Mouse (Mus musculus) common myeloid progenitor, adult 5-6 weeks (primary cell): ENCODE data around the gene Mrps12. TPM values are rescaled to one million over a fixed set of nuclear protein-coding genes. Genes with fewer than 3 reads are reported as not detected.
A peak's percentile ranks its signal among the peaks of the same experiment; 100 is the strongest.
"Not testable (repeated sequence)": the region's sequence is repeated elsewhere in the genome, so short reads cannot be mapped to it uniquely, and the experiment has no call there.

Experiments
- ATAC-seq: replicated peaks from 2 replicates; pipeline ENCODE4 v1.8.0; 2016; ENCODE audit warnings: low read depth, mild to moderate bottlenecking, moderate TSS enrichment, inconsistent platforms; ENCODE audit not compliant: poor library complexity, severe bottlenecking
- total RNA-seq: library from RNA; stranded (forward); fragments of 200-1000, 187-1606 nt; gene quantifications from 2 replicates; pipeline ENCODE4 v1.2.3, GENCODE M21; 2017

Mrps12 gene
- total RNA-seq, 1 experiment from 2014 or later: 42.2 TPM

- no peak for ATAC-seq
Measured at GRCm38 (mm10) chr7:28715598-28715997, 26.0 kb downstream of the Mrps12 start.

DNA sequence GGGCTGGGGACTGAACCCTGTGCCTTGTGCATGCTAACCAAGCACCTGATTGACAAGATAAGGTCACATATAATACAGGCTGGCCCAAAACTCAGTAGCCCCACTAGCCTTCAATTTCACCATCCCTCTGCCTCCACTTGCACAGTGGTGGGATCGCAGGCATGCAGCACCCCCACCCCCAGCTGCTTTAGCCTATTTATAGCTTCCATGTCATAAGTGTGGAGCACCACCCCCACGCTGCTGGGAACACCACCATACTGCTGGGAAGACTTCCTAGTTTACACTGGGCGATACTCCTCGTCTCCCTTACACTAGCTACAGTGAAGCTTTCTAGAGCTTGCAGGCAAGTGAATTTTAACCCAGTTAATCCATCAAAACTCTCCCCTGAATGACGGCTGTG, 27.0 kb downstream of the Mrps12 start:
- no peak for ATAC-seq

- ATAC-seq: no peak
Measured at GRCm38 (mm10) chr7:28710962-28711361, 30.7 kb downstream of the Mrps12 start.

- ATAC-seq: 0 out of 2 replicates have a peak, but pooled peaks have one; percentile 22
Measured at GRCm38 (mm10) chr7:28709454-28709853, 32.2 kb downstream of the Mrps12 start.

GRCm38 (mm10) chr7:28702601-28703143, 38.9 kb downstream of the Mrps12 start:
- ATAC-seq: peak; percentile 58

- not testable (repeated sequence) for ATAC-seq
Measured at GRCm38 (mm10) chr7:28701306-28701705, 40.3 kb downstream of the Mrps12 start.

- no peak for ATAC-seq
Measured at GRCm38 (mm10) chr7:28700269-28700668, 41.4 kb downstream of the Mrps12 start.

- ATAC-seq: no peak
Measured at GRCm38 (mm10) chr7:28697277-28697676, 44.3 kb downstream of the Mrps12 start.

DNA sequence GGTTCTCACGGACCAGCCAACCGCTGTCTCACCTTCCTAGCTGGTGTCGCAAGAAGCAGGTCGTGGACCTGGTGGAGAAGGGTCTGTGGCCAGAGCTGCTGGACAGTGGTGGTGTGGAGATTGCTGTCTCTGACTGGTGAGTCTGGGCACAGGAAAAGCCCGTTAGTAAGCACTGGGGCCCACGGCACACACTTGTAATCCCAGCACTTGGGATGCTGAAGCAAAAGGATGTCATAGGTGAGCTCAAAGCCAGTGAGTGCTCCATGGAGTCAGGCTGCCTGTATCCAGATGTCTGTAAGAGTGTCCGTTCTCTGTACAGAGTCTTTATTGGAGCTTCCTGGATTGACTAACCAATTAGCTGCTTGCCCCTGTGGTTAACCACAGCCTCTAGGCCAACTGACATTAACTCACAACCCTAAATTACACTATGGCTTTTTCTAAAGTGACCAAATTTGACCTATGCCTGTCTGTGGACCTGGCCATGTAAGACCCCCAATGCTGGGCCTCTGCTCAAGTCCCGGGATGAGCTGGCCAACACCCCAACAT, 46.6 kb downstream of the Mrps12 start:
- ATAC-seq: peak; percentile 43; the same call in 1 of the 2 replicates

GRCm38 (mm10) chr7:28694423-28694822, 47.2 kb downstream of the Mrps12 start:
- no peak for ATAC-seq

- peak; percentile 77 for ATAC-seq
Measured at GRCm38 (mm10) chr7:28693321-28693966, 48.2 kb downstream of the Mrps12 start.

DNA sequence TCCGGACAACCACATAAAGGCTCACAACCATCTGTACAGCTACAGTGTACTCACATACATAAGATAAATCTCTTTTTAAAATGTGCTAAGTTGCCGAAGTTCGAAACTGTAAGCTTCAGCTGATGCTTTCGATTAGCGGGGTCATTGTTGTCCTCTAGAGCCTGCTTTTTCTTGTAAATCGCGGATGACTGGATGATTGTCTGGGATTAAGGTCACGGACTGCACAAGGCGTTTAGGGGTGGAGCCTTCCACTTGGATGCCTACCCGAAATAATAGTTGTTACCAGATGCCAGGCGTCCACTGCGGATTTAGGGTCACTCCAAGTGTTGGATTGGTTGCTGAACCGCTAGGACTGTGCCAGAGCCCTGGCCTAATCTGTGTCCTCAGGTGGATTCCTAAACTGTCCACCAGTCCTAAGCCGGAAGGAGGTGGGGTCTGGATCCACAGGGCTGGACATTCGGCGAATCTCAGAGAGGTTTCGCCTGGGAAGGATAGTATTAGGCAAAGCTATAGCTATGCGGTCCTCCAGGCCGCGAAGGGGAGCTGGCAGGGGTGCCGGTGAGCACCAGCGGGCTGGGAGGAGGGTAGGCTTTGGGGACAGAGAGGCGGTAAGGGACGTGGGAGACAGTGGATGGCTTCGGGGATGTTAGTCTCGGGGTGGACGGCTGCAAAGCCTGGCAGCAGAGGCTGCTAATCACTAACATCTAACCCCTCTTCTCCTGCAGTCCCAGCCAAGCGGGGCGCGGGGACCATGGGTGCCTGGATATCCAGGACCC, 48.9 kb downstream of the Mrps12 start, which contains the start of gene Fbxo27:
Fbxo27 (plus strand) TSS at position 305 of the 776 bp plus-strand sequence.
- no peak for ATAC-seq

DNA sequence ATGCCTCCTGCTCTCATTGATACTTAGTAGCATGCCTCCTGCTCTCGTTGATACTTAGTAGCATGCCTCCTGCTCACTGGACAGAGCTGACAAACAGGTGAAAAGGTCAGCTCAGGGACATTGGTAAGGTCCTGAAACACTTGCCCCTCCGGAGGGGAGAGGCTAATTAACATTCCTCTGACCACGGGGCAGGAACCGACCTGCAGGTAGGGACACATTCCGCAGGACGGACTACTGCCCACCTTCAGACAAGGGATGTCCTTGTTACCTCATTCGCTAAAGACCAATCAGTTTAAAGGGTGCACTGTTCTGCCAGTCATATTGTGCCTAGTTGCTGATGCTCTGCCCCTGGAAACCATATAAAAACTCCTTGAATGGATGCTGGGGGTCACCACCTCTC, 50.5 kb downstream of the Mrps12 start:
- no peak for ATAC-seq

Other genes with a start within 250 kb of the Mrps12 start
- gene Ifnl2, start 231.4 kb downstream of the Mrps12 start, total RNA-seq: not detected in 2 replicates
- not detected in 2 replicates for gene Ifnl3, start 219.0 kb downstream of the Mrps12 start, total RNA-seq
- gene Sycn, start 200.9 kb downstream of the Mrps12 start, total RNA-seq: not detected in 2 replicates
- 0.09 TPM in 1 of 2 replicates, not detected in the other for gene Nccrp1, start 194.6 kb downstream of the Mrps12 start, total RNA-seq
- 4.6 and 5.4 TPM in 2 replicates for gene Samd4b, start 143.7 kb downstream of the Mrps12 start, total RNA-seq
- 5.9 and 7.5 TPM in 2 replicates for gene Pak4, start 143.6 kb downstream of the Mrps12 start, total RNA-seq
- not detected in 2 replicates for gene Acp7, start 110.5 kb downstream of the Mrps12 start, total RNA-seq
- not detected in 2 replicates for gene Fbxo27, start 49.0 kb downstream of the Mrps12 start, total RNA-seq
- 2.1 and 4.1 TPM in 2 replicates for gene Fbxo17, start 25.0 kb downstream of the Mrps12 start, total RNA-seq
- gene Sars2, start 172 bp upstream of the Mrps12 start, total RNA-seq: 8.7 and 14.2 TPM in 2 replicates
- not detected in 2 replicates for gene Ccer2, start 14.4 kb upstream of the Mrps12 start, total RNA-seq
- 24.5 and 24.9 TPM in 2 replicates for gene Sirt2, start 24.9 kb upstream of the Mrps12 start, total RNA-seq
- gene Nfkbib, start 25.7 kb upstream of the Mrps12 start, total RNA-seq: 11.3 and 11.6 TPM in 2 replicates
- 23.4 and 35.6 TPM in 2 replicates for gene Rinl, start 47.1 kb upstream of the Mrps12 start, total RNA-seq
- 340 and 385 TPM in 2 replicates for gene Hnrnpl, start 66.7 kb upstream of the Mrps12 start, total RNA-seq
- 94.7 and 95.7 TPM in 2 replicates for gene Ech1, start 83.4 kb upstream of the Mrps12 start, total RNA-seq
- gene Lgals4, start 92.0 kb upstream of the Mrps12 start, total RNA-seq: 3.9 and 4.1 TPM in 2 replicates
- 0.82 TPM in 1 of 2 replicates, not detected in the other for gene Lgals7, start 122.0 kb upstream of the Mrps12 start, total RNA-seq
- 0.37 and 0.87 TPM in 2 replicates for gene Capn12, start 139.6 kb upstream of the Mrps12 start, total RNA-seq
- gene Actn4, start 220.5 kb upstream of the Mrps12 start, total RNA-seq: 42.6 and 76.9 TPM in 2 replicates
- gene Eif3k, start 240.0 kb upstream of the Mrps12 start, total RNA-seq: 417 and 491 TPM in 2 replicates
- gene Map4k1, start 240.2 kb upstream of the Mrps12 start, total RNA-seq: 65.8 and 72.9 TPM in 2 replicates